15 mouse cellular contexts compared by ENCODE assay signal in genomic region chr14:116771671-116772070, GRCm38 (mm10).
DNase-seq lines count a peak whose midpoint lies in the region; ATAC-seq and TF ChIP-seq lines count a peak whose summit lies in the region.
"Had no signal": no experiment of that assay in that cellular context is flagged by ENCODE, and none has a peak within 500 bp of the region (broad histone marks: within the 10 kb centered on the region; RNA-seq: fewer than 3 reads in every experiment).

No protein-coding gene starts in this region.

- no peaks in the 10 kb centered on the region for H3K9me3 ChIP-seq in embryonic facial prominence, embryonic 14.5 days (ENCODE audit: control insufficient read depth, low read length)
- no peaks in the 10 kb centered on the region for H3K9me3 ChIP-seq in embryonic facial prominence, embryonic 10.5 days
- no peaks in the 10 kb centered on the region for H3K9me3 ChIP-seq in MEL (replicated peaks; ENCODE audit: insufficient read depth, low read length)
- H3K9me3 ChIP-seq in kidney, embryonic 14.5 days (ENCODE audit: control insufficient read depth, low read length): no peaks in the 10 kb centered on the region

- H3K4me1 ChIP-seq in embryonic facial prominence, embryonic 14.5 days (ENCODE audit: control insufficient read depth, insufficient read depth, low read length): no peaks in the 10 kb centered on the region
- H3K4me1 ChIP-seq in embryonic facial prominence, embryonic 10.5 days: no peaks in the 10 kb centered on the region
- H3K4me1 ChIP-seq in MEL (ENCODE audit: control insufficient read depth in 1 of 2, insufficient read depth in 2 of 2, low read length in 2 of 2): no peaks in the 10 kb centered on the region
- H3K4me1 ChIP-seq in kidney, embryonic 14.5 days (ENCODE audit: control insufficient read depth, insufficient read depth, low read length): no peaks in the 10 kb centered on the region

- H3K4me2 ChIP-seq in embryonic facial prominence, embryonic 14.5 days (ENCODE audit: low read depth, low read length): no peak overlapping the region
- no peak overlapping the region for H3K4me2 ChIP-seq in kidney, embryonic 14.5 days (replicated peaks; ENCODE audit: low read depth, low read length)

- H3K79me2 ChIP-seq in MEL (ENCODE audit: control insufficient read depth, insufficient read depth, low read length, poor library complexity): no peaks in the 10 kb centered on the region

- H3K4me3 ChIP-seq in embryonic facial prominence, embryonic 14.5 days (ENCODE audit: low read depth, low read length): no peak overlapping the region
- no peak overlapping the region for H3K4me3 ChIP-seq in embryonic facial prominence, embryonic 10.5 days
- H3K4me3 ChIP-seq in MEL (ENCODE audit: control insufficient read depth in 1 of 2, insufficient read depth in 1 of 2, low read depth in 2 of 2, low read length in 2 of 2): no peak overlapping the region
- H3K4me3 ChIP-seq in kidney, embryonic 14.5 days (ENCODE audit: low read length): no peak overlapping the region

- TF ChIP-seq RAD21 in MEL (IDR thresholded peaks at IDR 0.05; ENCODE audit: low read depth, low read length): no peak

- no peak for TF ChIP-seq POLR2A in MEL (IDR thresholded peaks at IDR 0.05; ENCODE audit: control insufficient read depth in 1 of 2, insufficient read depth in 1 of 2, low read depth in 1 of 2, low read length in 2 of 2, poor library complexity in 1 of 2)

- H3K9ac ChIP-seq in embryonic facial prominence, embryonic 14.5 days (ENCODE audit: low read depth, low read length): no peak overlapping the region
- H3K9ac ChIP-seq in MEL (ENCODE audit: control insufficient read depth, low read depth, low read length, poor library complexity, severe bottlenecking): no peak overlapping the region
- no peak overlapping the region for H3K9ac ChIP-seq in kidney, embryonic 14.5 days (ENCODE audit: low read depth, low read length)

- no peaks in the 10 kb centered on the region for H3K27me3 ChIP-seq in embryonic facial prominence, embryonic 14.5 days (replicated peaks; ENCODE audit: control insufficient read depth, insufficient read depth, low read length)
- no peaks in the 10 kb centered on the region for H3K27me3 ChIP-seq in embryonic facial prominence, embryonic 10.5 days (replicated peaks; ENCODE audit: low read depth, poor library complexity, severe bottlenecking)
- no peaks in the 10 kb centered on the region for H3K27me3 ChIP-seq in MEL (ENCODE audit: control insufficient read depth in 1 of 2, insufficient read depth in 2 of 2, low read length in 2 of 2)
- H3K27me3 ChIP-seq in kidney, embryonic 14.5 days (ENCODE audit: control insufficient read depth, insufficient read depth, low read length): no peaks in the 10 kb centered on the region
- H3K27me3 ChIP-seq: CH12.LX, Patski had no signal

- TF ChIP-seq EP300 in MEL (IDR thresholded peaks at IDR 0.05; ENCODE audit: low read depth in 1 of 2, low read length in 2 of 2): no peak

- WGBS in embryonic facial prominence, embryonic 14.5 days: 70% methylated on average over 3 of the region's 3 CpGs
- 84% methylated on average over 3 of the region's 3 CpGs for WGBS in embryonic facial prominence, embryonic 10.5 days
- 90% methylated on average over 3 of the region's 3 CpGs for WGBS in kidney, embryonic 14.5 days

- no peak overlapping the region for H3K27ac ChIP-seq in embryonic facial prominence, embryonic 14.5 days (replicated peaks; ENCODE audit: low read depth, low read length)
- no peak overlapping the region for H3K27ac ChIP-seq in embryonic facial prominence, embryonic 10.5 days (replicated peaks)
- H3K27ac ChIP-seq in MEL (ENCODE audit: control insufficient read depth, low read depth, low read length): no peak overlapping the region
- no peak overlapping the region for H3K27ac ChIP-seq in kidney, embryonic 14.5 days (ENCODE audit: low read depth, low read length)

- ATAC-seq in embryonic facial prominence, embryonic 14.5 days (ENCODE audit: low read depth): no peak
- ATAC-seq in kidney, embryonic 14.5 days (ENCODE audit: low FRiP score, low TSS enrichment): no peak
- ATAC-seq: activated CD4-positive, CD25-positive, alpha-beta regulatory T cell, adult 4 months; CD4-positive, CD25-positive, alpha-beta regulatory T cell, adult 4 months had no signal

- H3K36me3 ChIP-seq in embryonic facial prominence, embryonic 14.5 days (ENCODE audit: control insufficient read depth, insufficient read depth, low read length): no peaks in the 10 kb centered on the region
- H3K36me3 ChIP-seq in embryonic facial prominence, embryonic 10.5 days (replicated peaks): no peaks in the 10 kb centered on the region
- H3K36me3 ChIP-seq in MEL (ENCODE audit: control insufficient read depth in 1 of 2, insufficient read depth in 2 of 2, low read length in 2 of 2): no peaks in the 10 kb centered on the region
- H3K36me3 ChIP-seq in kidney, embryonic 14.5 days (ENCODE audit: control insufficient read depth, insufficient read depth, low read length): no peaks in the 10 kb centered on the region
- H3K36me3 ChIP-seq: G1E had no signal

- no peak for TF ChIP-seq CTCF in MEL (IDR thresholded peaks at IDR 0.05 in 2 of 3, conservative IDR thresholded peaks at IDR 0.05 in 1 of 3; ENCODE audit: control insufficient read depth in 1 of 3, insufficient read depth in 1 of 3, low read depth in 2 of 3, low read length in 3 of 3, poor library complexity in 1 of 3, severe bottlenecking in 1 of 3)

- peak; percentile 26 for DNase-seq in embryonic facial prominence, embryonic 14.5 days (ENCODE audit: low spot score)
- no peak for DNase-seq in embryonic facial prominence, embryonic 10.5 days (ENCODE audit: low spot score)
- no peak for DNase-seq in MEL (ENCODE audit: low read depth, low spot score)
- DNase-seq: adrenal gland, postnatal 25 days; B cell, adult 2 months; cerebellum, adult 11 months; cerebellum, adult 11-12 months; cerebellum, adult 18-20 months; cerebellum, adult 2 months had no signal

TF ChIP-seq in MEL, 35 proteins besides CTCF, POLR2A, EP300 and RAD21:
- TF ChIP-seq CHD2 (IDR thresholded peaks at IDR 0.05; ENCODE audit: low read length): no peak
- peak; percentile 58; the same call in 1 of the 2 replicates for TF ChIP-seq USF1 (IDR thresholded peaks at IDR 0.05; ENCODE audit: low read depth, low read length)
- no peak for TF ChIP-seq GABPA (IDR thresholded peaks at IDR 0.05; ENCODE audit: low read depth, low read length)
- peak; percentile 76 for TF ChIP-seq ZNF384 (IDR thresholded peaks at IDR 0.05; ENCODE audit: low read depth, low read length)
